Mouse (Mus musculus): ENCODE measurements around the gene Rassf6.

GRCm38 (mm10) chr5:90590676-90591075 is 49.8 kb downstream of the Rassf6 start:
- TF ChIP-seq CTCF (IDR thresholded peaks at IDR 0.05; ENCODE audit: borderline replicate concordance, extremely low read depth, insufficient read depth, insufficient read length) (no peak), POLR2A (IDR thresholded peaks at IDR 0.05; ENCODE audit: borderline replicate concordance, extremely low read depth, insufficient read depth, insufficient read length, poor library complexity, severe bottlenecking) (no peak)

Measured in brain, embryonic 14.5 days (tissue).